Mouse (Mus musculus) heart, embryonic 10.5 days (tissue): ENCODE results near the gene Slc32a1. TPM values are rescaled to one million over a fixed set of nuclear protein-coding genes. Genes with fewer than 3 reads are reported as not detected.

Experiments used
- DNase-seq: peaks from one replicate; pipeline ENCODE4 v3.0.0-alpha.2; 2017; ENCODE audit warnings: low spot score
- H3K27ac ChIP-seq: fragments of 300-500 bp; sonication (generic); 2 replicates; pipeline ENCODE4 v1.5.1; 2016; ENCODE audit warnings: mild to moderate bottlenecking
- H3K27me3 ChIP-seq: fragments of 300-500 bp; sonication (generic); 2 replicates; pipeline ENCODE4 v1.6.1; 2016; ENCODE audit warnings: mild to moderate bottlenecking; ENCODE audit not compliant: poor library complexity, insufficient read depth, severe bottlenecking
- H3K36me3 ChIP-seq: fragments of 300-500 bp; sonication (generic); 2 replicates; pipeline ENCODE4 v1.6.1; 2016; ENCODE audit warnings: mild to moderate bottlenecking, moderate library complexity
- H3K4me1 ChIP-seq: fragments of 300-500 bp; sonication (generic); 2 replicates; pipeline ENCODE4 v1.6.1; 2016; ENCODE audit warnings: mild to moderate bottlenecking
- H3K4me3 ChIP-seq: fragments of 300-500 bp; sonication (generic); 2 replicates; pipeline ENCODE4 v1.5.1; 2016; ENCODE audit warnings: mild to moderate bottlenecking, moderate library complexity
- H3K9me3 ChIP-seq: fragments of 300-500 bp; sonication (generic); 2 replicates; pipeline ENCODE4 v1.6.1; 2016; ENCODE audit warnings: mild to moderate bottlenecking, moderate library complexity
- WGBS: fragments of 180-500 bp; shearing (Covaris S2); methylation state at CpG from one replicate; pipeline ENCODE4 v1.1.7; 2016; 5-methylcytosine and 5-hydroxymethylcytosine counted together
- polyA plus RNA-seq: library from polyadenylated mRNA; unstranded; fragments of >200 nt; fragmentation: Nextera tagmentation; extraction: Ambion mirVana; gene quantifications from 2 replicates; pipeline ENCODE4 v1.2.1, GENCODE M21; 2016

Slc32a1 gene
- polyA plus RNA-seq, 1 experiment from 2014 or later, result not detected

GRCm38 (mm10) chr2:158595577-158595976, 15.0 kb upstream of the Slc32a1 start:
- Histone ChIP-seq H3K27me3 (peaks cover 58% of the 10 kb centered on the region), H3K9me3 (no peaks in the 10 kb centered on the region), H3K27ac (no peak overlapping the region), H3K4me1 (0 out of 2 replicates have a peak, but pooled peaks cover 8% of the 10 kb centered on the region), H3K36me3 (no peaks in the 10 kb centered on the region), H3K4me3 (no peak overlapping the region)
- 29% methylated on average over 7 of the region's 7 CpGs for WGBS
- no peak for DNase-seq

GRCm38 (mm10) chr2:158596803-158597202, 13.8 kb upstream of the Slc32a1 start:
- Histone ChIP-seq H3K27ac (no peak overlapping the region), H3K4me1 (0 out of 2 replicates have a peak, but pooled peaks cover 8% of the 10 kb centered on the region), H3K4me3 (no peak overlapping the region), H3K36me3 (no peaks in the 10 kb centered on the region), H3K27me3 (peaks cover 64% of the 10 kb centered on the region), H3K9me3 (no peaks in the 10 kb centered on the region)
- 68% methylated on average over 1 of the region's 1 CpGs for WGBS
- no peak for DNase-seq

GRCm38 (mm10) chr2:158600517-158600916, 10.1 kb upstream of the Slc32a1 start:
- 24% methylated on average over 2 of the region's 3 CpGs for WGBS
- no peak for DNase-seq

GRCm38 (mm10) chr2:158601326-158601725, 9.2 kb upstream of the Slc32a1 start:
- 74% methylated on average over 1 of the region's 1 CpGs for WGBS

More at GRCm38 (mm10) chr2:158600517-158600916, 10.1 kb upstream of the Slc32a1 start:
- peaks cover 8% of the 10 kb centered on the region; the same call in 1 of the 2 replicates for H3K4me1 ChIP-seq
- no peaks in the 10 kb centered on the region for H3K36me3 ChIP-seq
- H3K27me3 ChIP-seq, result peaks cover 75% of the 10 kb centered on the region
- no peak overlapping the region for H3K4me3 ChIP-seq
- no peak overlapping the region for H3K27ac ChIP-seq
- H3K9me3 ChIP-seq, result no peaks in the 10 kb centered on the region

GRCm38 (mm10) chr2:158602663-158603062, 7.9 kb upstream of the Slc32a1 start:
- H3K36me3 ChIP-seq, result no peaks in the 10 kb centered on the region
- no peak overlapping the region for H3K4me3 ChIP-seq
- H3K9me3 ChIP-seq, result no peaks in the 10 kb centered on the region
- H3K27me3 ChIP-seq, result peaks cover 79% of the 10 kb centered on the region
- DNase-seq, result no peak
- no peak overlapping the region for H3K27ac ChIP-seq
- 44% methylated on average over 15 of the region's 15 CpGs for whole genome bisulfite sequencing
- peaks cover 14% of the 10 kb centered on the region for H3K4me1 ChIP-seq

More at GRCm38 (mm10) chr2:158601326-158601725, 9.2 kb upstream of the Slc32a1 start:
- no peak for DNase-seq
- Histone ChIP-seq H3K27me3 (peaks cover 75% of the 10 kb centered on the region), H3K36me3 (no peaks in the 10 kb centered on the region), H3K4me1 (peaks cover 9% of the 10 kb centered on the region; the same call in 1 of the 2 replicates), H3K27ac (no peak overlapping the region), H3K4me3 (no peak overlapping the region), H3K9me3 (no peaks in the 10 kb centered on the region)

DNA sequence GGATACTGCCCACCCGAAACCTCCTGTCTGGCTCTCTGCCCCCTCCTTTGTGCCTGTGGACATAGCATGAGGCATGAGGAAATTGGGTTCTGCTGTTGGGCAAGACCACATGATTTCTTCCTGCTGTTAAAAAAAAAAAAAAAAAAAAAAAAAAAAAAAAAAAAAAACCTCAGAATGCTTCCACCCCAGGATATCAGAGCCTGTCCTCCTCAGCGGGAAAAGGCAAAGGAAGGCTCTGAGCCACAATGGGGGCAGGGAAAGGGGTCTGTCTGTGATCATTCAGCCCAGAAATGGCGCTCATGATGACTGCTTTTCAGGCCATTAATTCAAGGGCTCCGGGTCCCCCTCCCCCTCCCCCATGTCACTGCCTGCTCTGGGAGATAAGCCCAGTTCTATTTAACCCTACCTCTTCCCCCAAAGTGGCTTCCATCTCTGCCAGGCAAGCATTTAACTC, 4.0 kb upstream of the Slc32a1 start:
- Histone ChIP-seq H3K9me3 (no peaks in the 10 kb centered on the region), H3K27ac (no peak overlapping the region), H3K4me1 (peaks cover 36% of the 10 kb centered on the region), H3K27me3 (peaks cover 85% of the 10 kb centered on the region), H3K36me3 (no peaks in the 10 kb centered on the region), H3K4me3 (no peak overlapping the region)
- DNase-seq, result no peak
- 11% methylated on average over 4 of the region's 4 CpGs for WGBS

- Histone ChIP-seq H3K36me3 (no peaks in the 10 kb centered on the region), H3K27me3 (peaks cover 100% of the 10 kb centered on the region), H3K9me3 (no peaks in the 10 kb centered on the region), H3K4me3 (peak overlapping the region; percentile 49), H3K4me1 (peaks cover 45% of the 10 kb centered on the region), H3K27ac (no peak overlapping the region)
- 1% methylated on average over 27 of the region's 27 CpGs for WGBS
- no peak for DNase-seq
These were observed 886 bp upstream of the Slc32a1 start for GRCm38 (mm10) chr2:158609681-158610080.

GRCm38 (mm10) chr2:158611326-158611719, 756 bp downstream of the Slc32a1 start:
- Histone ChIP-seq H3K36me3 (no peaks in the 10 kb centered on the region), H3K9me3 (no peaks in the 10 kb centered on the region), H3K27me3 (peaks cover 100% of the 10 kb centered on the region), H3K4me3 (peak overlapping the region; percentile 49), H3K27ac (no peak overlapping the region), H3K4me1 (peaks cover 55% of the 10 kb centered on the region)
- no peak for DNase-seq
- 1% methylated on average over 30 of the region's 30 CpGs for WGBS

DNA sequence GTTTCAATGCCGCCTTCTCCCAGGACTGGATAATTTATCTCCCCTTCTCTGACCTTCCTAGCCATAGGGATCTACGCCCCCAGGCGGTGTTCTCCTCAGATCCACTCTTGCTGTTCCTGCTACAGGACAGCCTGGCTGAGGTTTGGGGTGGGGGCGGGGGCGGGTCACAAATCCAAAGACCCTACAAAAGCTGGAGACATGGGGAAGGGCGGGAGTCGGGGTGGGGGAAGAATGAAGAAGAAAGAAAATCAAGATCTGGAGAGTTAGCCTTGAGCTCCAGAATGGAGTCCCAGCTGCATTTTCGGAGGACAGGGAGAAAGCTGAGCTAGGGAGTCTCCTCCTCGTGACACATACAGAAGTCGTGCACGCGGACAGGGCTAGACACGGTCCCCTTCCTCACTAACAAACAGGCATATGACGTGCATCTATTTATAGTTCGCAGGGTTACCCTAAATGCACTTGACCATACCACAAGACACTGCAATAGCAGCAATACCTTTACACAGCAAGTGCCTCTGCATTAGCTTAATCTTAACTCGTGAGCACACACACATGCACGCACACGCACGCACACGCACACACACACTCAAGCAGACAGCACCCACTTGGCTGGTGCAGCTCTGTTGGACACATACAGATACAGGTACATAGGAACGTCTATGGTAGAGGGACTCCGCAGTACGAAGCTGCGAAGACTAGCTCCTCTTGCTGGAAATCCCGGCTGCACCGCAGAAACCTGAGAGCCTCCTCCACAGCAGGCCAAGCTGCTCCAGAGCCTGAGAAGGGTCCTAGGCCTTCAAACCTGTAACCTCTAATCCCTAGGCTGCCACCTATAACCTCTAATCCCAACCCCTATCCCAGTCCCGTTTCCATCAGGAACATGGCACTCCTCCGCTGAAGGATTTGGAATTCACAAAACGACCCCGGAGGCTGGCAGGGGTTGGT, 1.4 kb downstream of the Slc32a1 start:
- Histone ChIP-seq H3K36me3 (no peaks in the 10 kb centered on the region), H3K4me3 (no peak overlapping the region), H3K27ac (no peak overlapping the region), H3K27me3 (peaks cover 100% of the 10 kb centered on the region), H3K9me3 (no peaks in the 10 kb centered on the region), H3K4me1 (peaks cover 52% of the 10 kb centered on the region)
- 5% methylated on average over 30 of the region's 30 CpGs for WGBS
- no peak for DNase-seq

DNA sequence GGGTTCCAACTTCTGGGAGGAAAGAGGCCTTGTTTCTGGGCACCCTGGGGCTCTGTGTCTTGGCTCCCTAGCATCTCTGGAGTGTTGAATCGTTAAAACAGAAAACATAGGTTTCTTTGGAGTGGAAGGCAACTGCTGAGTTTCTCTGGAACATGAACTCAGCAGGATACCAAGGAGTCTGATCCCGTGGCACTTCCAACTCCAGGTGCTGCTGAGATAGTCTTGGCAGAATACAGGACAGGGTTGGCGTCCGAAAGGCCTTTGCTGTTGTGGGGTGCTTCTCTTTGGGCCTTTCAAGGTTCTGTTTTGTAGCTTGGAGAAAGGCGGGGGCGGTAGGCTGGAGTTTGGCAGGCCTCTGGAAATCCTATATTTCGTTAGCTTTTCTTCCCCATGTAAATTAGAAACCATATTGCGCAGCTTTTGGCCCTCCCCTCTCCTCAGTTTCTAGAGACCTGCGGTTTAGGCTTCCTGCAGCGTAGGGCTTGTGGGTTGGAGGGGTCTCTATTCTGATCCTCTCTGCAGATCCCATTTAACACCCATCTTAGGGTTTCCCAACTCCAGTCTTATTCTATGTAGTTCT, 2.2 kb downstream of the Slc32a1 start:
- WGBS, result 7% methylated on average over 10 of the region's 10 CpGs
- Histone ChIP-seq H3K4me3 (no peak overlapping the region), H3K4me1 (peaks cover 50% of the 10 kb centered on the region), H3K27ac (no peak overlapping the region), H3K36me3 (no peaks in the 10 kb centered on the region), H3K9me3 (no peaks in the 10 kb centered on the region), H3K27me3 (peaks cover 100% of the 10 kb centered on the region)
- no peak for DNase-seq

DNA sequence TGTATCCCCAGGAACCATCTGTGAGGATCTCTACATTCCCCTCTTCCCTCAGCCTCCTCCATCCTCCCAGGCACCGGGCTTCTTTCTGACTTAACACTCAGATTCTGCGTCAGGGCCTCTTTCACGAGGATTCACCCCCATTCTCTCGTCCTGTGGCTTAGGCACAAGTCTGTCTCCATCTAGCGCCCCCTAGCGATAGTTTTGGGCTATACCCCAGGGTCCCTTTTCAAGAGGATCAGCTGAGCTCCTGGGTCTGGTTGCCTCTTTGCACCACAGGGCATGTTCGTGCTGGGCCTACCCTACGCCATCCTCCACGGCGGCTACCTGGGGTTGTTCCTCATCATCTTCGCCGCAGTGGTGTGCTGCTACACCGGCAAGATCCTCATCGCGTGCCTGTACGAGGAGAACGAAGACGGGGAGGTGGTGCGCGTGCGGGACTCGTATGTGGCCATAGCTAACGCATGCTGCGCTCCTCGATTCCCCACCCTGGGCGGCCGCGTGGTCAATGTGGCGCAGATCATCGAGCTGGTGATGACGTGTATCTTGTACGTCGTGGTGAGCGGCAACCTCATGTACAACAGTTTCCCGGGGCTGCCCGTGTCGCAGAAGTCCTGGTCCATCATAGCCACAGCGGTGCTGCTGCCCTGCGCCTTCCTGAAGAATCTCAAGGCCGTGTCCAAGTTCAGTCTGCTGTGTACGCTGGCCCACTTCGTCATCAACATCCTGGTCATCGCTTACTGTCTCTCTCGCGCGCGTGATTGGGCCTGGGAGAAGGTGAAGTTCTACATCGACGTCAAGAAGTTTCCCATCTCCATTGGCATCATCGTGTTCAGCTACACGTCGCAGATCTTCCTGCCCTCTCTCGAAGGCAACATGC, 3.2 kb downstream of the Slc32a1 start:
- no peak overlapping the region for H3K27ac ChIP-seq
- H3K36me3 ChIP-seq, result no peaks in the 10 kb centered on the region
- H3K4me1 ChIP-seq, result peaks cover 50% of the 10 kb centered on the region
- 6% methylated on average over 53 of the region's 53 CpGs for WGBS
- H3K9me3 ChIP-seq, result no peaks in the 10 kb centered on the region
- peak; percentile 86 for DNase-seq
- H3K27me3 ChIP-seq, result peaks cover 100% of the 10 kb centered on the region
- peak overlapping the region; percentile 40; the same call in 1 of the 2 replicates for H3K4me3 ChIP-seq

DNA sequence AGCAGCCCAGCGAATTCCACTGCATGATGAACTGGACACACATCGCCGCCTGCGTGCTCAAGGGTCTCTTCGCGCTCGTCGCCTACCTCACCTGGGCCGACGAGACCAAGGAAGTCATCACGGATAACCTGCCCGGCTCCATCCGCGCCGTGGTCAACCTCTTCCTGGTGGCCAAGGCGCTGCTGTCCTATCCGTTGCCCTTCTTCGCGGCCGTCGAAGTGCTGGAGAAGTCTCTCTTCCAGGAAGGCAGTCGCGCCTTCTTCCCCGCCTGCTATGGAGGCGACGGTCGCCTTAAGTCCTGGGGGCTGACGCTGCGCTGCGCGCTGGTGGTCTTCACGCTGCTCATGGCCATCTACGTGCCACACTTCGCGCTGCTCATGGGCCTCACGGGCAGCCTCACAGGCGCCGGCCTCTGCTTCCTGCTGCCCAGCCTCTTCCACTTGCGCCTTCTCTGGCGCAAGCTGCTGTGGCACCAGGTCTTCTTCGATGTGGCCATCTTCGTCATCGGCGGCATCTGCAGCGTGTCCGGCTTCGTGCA, 3.9 kb downstream of the Slc32a1 start:
- no peak overlapping the region for H3K27ac ChIP-seq
- no peaks in the 10 kb centered on the region for H3K9me3 ChIP-seq
- H3K4me3 ChIP-seq, result peak overlapping the region; percentile 40
- H3K4me1 ChIP-seq, result peaks cover 49% of the 10 kb centered on the region
- DNase-seq, result no peak
- H3K36me3 ChIP-seq, result no peaks in the 10 kb centered on the region
- WGBS, result 3% methylated on average over 47 of the region's 47 CpGs
- peaks cover 100% of the 10 kb centered on the region for H3K27me3 ChIP-seq
